Mouse (Mus musculus): ENCODE measurements around the gene Rnf167. TPM values are rescaled to one million over a fixed set of nuclear protein-coding genes. Genes with fewer than 3 reads are reported as not detected.

Gene Rnf167
- polyA plus RNA-seq, 1 experiment from 2014 or later: 111 TPM

GRCm38 (mm10) chr11:70612505-70612904 lies 34.5 kb upstream of the Rnf167 start:
- H3K9ac ChIP-seq (ENCODE audit: low read length): no peak overlapping the region
- no peak overlapping the region for H3K4me3 ChIP-seq (replicated peaks; ENCODE audit: low read length)
- 74% methylated on average over 7 of the region's 7 CpGs for WGBS
- H3K36me3 ChIP-seq (ENCODE audit: control insufficient read depth, insufficient read depth, low read length): peaks cover 23% of the 10 kb centered on the region
- no peaks in the 10 kb centered on the region for H3K27me3 ChIP-seq (ENCODE audit: control insufficient read depth, insufficient read depth, low read length)
- peaks cover 13% of the 10 kb centered on the region for H3K4me1 ChIP-seq (ENCODE audit: control insufficient read depth, insufficient read depth, low read length)
- H3K9me3 ChIP-seq (replicated peaks; ENCODE audit: control insufficient read depth, low read length): no peaks in the 10 kb centered on the region
- no peak overlapping the region for H3K4me2 ChIP-seq (ENCODE audit: low read depth, low read length)
- ATAC-seq (ENCODE audit: insufficient read depth, low FRiP score): no peak
- H3K27ac ChIP-seq (ENCODE audit: low read length): no peak overlapping the region

DNA sequence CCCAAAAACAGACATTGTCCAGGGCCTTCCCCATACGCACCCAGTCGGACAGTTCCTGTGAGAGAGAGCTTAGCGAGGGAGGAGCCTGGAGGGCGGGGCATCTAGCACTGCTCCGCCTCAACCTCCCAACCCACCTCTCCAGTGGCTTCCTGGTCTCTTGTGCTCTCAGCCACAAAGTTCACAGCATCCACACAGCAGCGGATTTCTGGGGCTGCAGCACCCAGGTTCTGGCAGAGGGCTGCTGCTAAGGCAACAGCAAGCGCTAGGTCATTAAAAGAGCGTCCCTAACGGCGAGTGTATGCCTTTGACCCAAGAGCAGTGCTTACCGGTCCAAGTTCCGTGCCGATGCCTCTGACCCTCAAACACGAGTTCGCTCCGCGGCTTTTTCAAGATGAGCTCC lies 32.0 kb upstream of the Rnf167 start:
- H3K4me2 ChIP-seq (ENCODE audit: low read depth, low read length): peak overlapping the region; percentile 94
- ATAC-seq (ENCODE audit: insufficient read depth, low FRiP score): peak; percentile 87
- peak overlapping the region; percentile 69 for H3K9ac ChIP-seq (ENCODE audit: low read length)
- H3K9me3 ChIP-seq (replicated peaks; ENCODE audit: control insufficient read depth, low read length): no peaks in the 10 kb centered on the region
- peaks cover 13% of the 10 kb centered on the region for H3K4me1 ChIP-seq (ENCODE audit: control insufficient read depth, insufficient read depth, low read length)
- H3K36me3 ChIP-seq (ENCODE audit: control insufficient read depth, insufficient read depth, low read length): peaks cover 9% of the 10 kb centered on the region
- H3K27me3 ChIP-seq (ENCODE audit: control insufficient read depth, insufficient read depth, low read length): no peaks in the 10 kb centered on the region
- H3K27ac ChIP-seq (ENCODE audit: low read length): peak overlapping the region; percentile 83
- peak overlapping the region; percentile 51 for H3K4me3 ChIP-seq (replicated peaks; ENCODE audit: low read length)
- 1% methylated on average over 17 of the region's 17 CpGs for WGBS

- Histone ChIP-seq H3K27ac (ENCODE audit: low read length) (peak within 1 kb of the TSS; percentile 83), H3K36me3 (ENCODE audit: control insufficient read depth, insufficient read depth, low read length) (peaks cover 7% of the 10 kb centered on the region; the same call in 1 of the 2 replicates), H3K4me2 (ENCODE audit: low read depth, low read length) (peak within 1 kb of the TSS; percentile 94), H3K9me3 (replicated peaks; ENCODE audit: control insufficient read depth, low read length) (no peaks in the 10 kb centered on the region), H3K4me1 (ENCODE audit: control insufficient read depth, insufficient read depth, low read length) (peaks cover 13% of the 10 kb centered on the region), H3K4me3 (replicated peaks; ENCODE audit: low read length) (peak within 1 kb of the TSS; percentile 51), H3K27me3 (ENCODE audit: control insufficient read depth, insufficient read depth, low read length) (no peaks in the 10 kb centered on the region), H3K9ac (ENCODE audit: low read length) (peak within 1 kb of the TSS; percentile 69)
- ATAC-seq (ENCODE audit: insufficient read depth, low FRiP score): 0 out of 2 replicates have a peak, but pooled peaks have one; percentile 1
- 14% methylated on average over 21 of the region's 21 CpGs for WGBS
Measured at GRCm38 (mm10) chr11:70615516-70616093, 31.4 kb upstream of the Rnf167 start, which contains the start of gene 4930544D05Rik. TSS of gene 4930544D05Rik (plus strand) at chr11:70615848.

DNA sequence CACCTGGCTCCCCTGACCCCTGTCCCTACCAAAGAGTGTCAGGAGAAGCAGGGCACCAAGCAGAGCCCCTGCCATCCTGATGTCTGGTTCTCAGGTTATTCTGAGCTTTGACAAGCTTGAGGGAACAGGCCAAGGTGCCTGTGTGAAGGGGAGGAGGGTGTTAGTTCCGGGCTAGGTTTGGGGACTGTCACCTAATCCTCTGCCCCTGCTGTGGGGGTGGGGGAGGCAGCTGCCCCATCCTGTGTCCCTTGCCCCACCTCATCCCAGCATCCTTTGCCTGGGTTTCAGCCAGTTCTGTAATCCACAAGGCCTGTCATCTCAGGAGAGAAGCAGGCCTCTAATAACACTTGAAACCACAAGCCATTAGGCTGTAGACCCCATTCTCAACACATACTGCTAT lies 27.9 kb upstream of the Rnf167 start, which contains the start of gene Chrne:
Gene Chrne (minus strand): TSS at position 116 of the 400 bp plus-strand sequence.
- ATAC-seq (ENCODE audit: insufficient read depth, low FRiP score): no peak
- 50% methylated on average over 1 of the region's 1 CpGs for WGBS
- H3K4me3 ChIP-seq (replicated peaks; ENCODE audit: low read length): no peak within 1 kb of the TSS

DNA sequence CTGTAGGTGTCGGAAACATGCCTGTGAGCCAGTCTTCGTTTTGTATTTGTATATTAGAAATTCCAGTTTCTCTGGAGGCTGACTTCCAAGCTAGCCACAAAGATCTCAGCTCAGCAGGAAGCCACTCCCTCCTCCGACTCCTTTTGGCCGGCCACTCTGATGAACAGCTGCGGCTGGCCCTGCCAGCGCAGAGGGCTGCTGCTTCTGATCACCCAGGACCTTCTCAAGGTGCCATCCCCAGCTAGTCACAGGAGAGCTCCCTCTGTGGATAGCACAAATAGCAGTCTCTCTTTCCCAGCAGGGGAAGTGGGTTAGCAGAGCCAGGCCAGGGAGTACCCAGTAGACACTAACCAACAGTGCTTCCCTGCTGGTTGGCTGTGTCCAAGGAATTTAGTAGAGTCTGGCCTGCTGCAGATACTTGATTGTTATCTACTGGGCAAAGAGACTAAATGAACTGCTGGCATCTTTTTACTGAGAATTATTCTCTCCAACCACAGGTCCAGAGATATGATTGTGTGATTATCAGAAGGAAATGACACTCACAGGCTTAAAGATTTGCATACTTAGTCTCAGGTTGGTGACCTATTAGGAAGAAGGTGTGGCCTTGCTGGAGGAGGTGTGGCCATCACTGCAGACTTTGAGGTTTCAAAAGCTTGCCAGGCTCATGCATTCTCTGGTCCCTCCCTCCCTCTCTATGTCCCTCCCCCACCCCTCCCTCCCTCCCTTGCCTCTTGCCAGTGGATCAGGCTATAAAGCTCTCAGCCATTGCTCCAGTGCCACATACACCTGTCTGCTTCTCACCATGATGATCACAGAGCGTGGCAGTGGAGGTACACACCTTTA lies 24.8 kb upstream of the Rnf167 start:
- WGBS: 36% methylated on average over 7 of the region's 7 CpGs
- no peak; the same call in 1 of the 2 replicates for ATAC-seq (ENCODE audit: insufficient read depth, low FRiP score)
- Histone ChIP-seq H3K27me3 (ENCODE audit: control insufficient read depth, insufficient read depth, low read length) (no peaks in the 10 kb centered on the region), H3K9ac (ENCODE audit: low read length) (0 out of 2 replicates have a peak overlapping the region, but pooled peaks have one; percentile 36), H3K4me1 (ENCODE audit: control insufficient read depth, insufficient read depth, low read length) (peaks cover 8% of the 10 kb centered on the region; the same call in 1 of the 2 replicates), H3K9me3 (replicated peaks; ENCODE audit: control insufficient read depth, low read length) (no peaks in the 10 kb centered on the region), H3K36me3 (ENCODE audit: control insufficient read depth, insufficient read depth, low read length) (no peaks in the 10 kb centered on the region), H3K4me2 (ENCODE audit: low read depth, low read length) (no peak overlapping the region), H3K4me3 (replicated peaks; ENCODE audit: low read length) (no peak overlapping the region), H3K27ac (ENCODE audit: low read length) (peak overlapping the region; percentile 4; the same call in 1 of the 2 replicates)

More for the DNA sequence above, 27.9 kb upstream of the Rnf167 start, which contains the start of gene Chrne:
- Histone ChIP-seq H3K4me2 (ENCODE audit: low read depth, low read length) (no peak within 1 kb of the TSS), H3K4me1 (ENCODE audit: control insufficient read depth, insufficient read depth, low read length) (peaks cover 22% of the 10 kb centered on the region), H3K9me3 (replicated peaks; ENCODE audit: control insufficient read depth, low read length) (no peaks in the 10 kb centered on the region), H3K27me3 (ENCODE audit: control insufficient read depth, insufficient read depth, low read length) (no peaks in the 10 kb centered on the region), H3K27ac (ENCODE audit: low read length) (no peak within 1 kb of the TSS), H3K9ac (ENCODE audit: low read length) (no peak within 1 kb of the TSS), H3K36me3 (ENCODE audit: control insufficient read depth, insufficient read depth, low read length) (no peaks in the 10 kb centered on the region)

GRCm38 (mm10) chr11:70623053-70623742 lies 23.8 kb upstream of the Rnf167 start:
- ATAC-seq (ENCODE audit: insufficient read depth, low FRiP score): no peak
- Histone ChIP-seq H3K9ac (ENCODE audit: low read length) (no peak overlapping the region), H3K4me3 (replicated peaks; ENCODE audit: low read length) (no peak overlapping the region), H3K4me1 (ENCODE audit: control insufficient read depth, insufficient read depth, low read length) (peaks cover 8% of the 10 kb centered on the region; the same call in 1 of the 2 replicates), H3K9me3 (replicated peaks; ENCODE audit: control insufficient read depth, low read length) (no peaks in the 10 kb centered on the region), H3K27me3 (ENCODE audit: control insufficient read depth, insufficient read depth, low read length) (no peaks in the 10 kb centered on the region), H3K27ac (ENCODE audit: low read length) (no peak overlapping the region), H3K4me2 (ENCODE audit: low read depth, low read length) (no peak overlapping the region), H3K36me3 (ENCODE audit: control insufficient read depth, insufficient read depth, low read length) (no peaks in the 10 kb centered on the region)
- WGBS: 68% methylated on average over 10 of the region's 10 CpGs

- Histone ChIP-seq H3K36me3 (ENCODE audit: control insufficient read depth, insufficient read depth, low read length) (no peaks in the 10 kb centered on the region), H3K9me3 (replicated peaks; ENCODE audit: control insufficient read depth, low read length) (no peaks in the 10 kb centered on the region), H3K4me3 (replicated peaks; ENCODE audit: low read length) (no peak overlapping the region), H3K4me1 (ENCODE audit: control insufficient read depth, insufficient read depth, low read length) (peaks cover 8% of the 10 kb centered on the region; the same call in 1 of the 2 replicates), H3K27me3 (ENCODE audit: control insufficient read depth, insufficient read depth, low read length) (no peaks in the 10 kb centered on the region), H3K9ac (ENCODE audit: low read length) (no peak overlapping the region), H3K27ac (ENCODE audit: low read length) (no peak overlapping the region), H3K4me2 (ENCODE audit: low read depth, low read length) (no peak overlapping the region)
- ATAC-seq (ENCODE audit: insufficient read depth, low FRiP score): no peak
- WGBS: 42% methylated on average over 4 of the region's 4 CpGs
Measured at GRCm38 (mm10) chr11:70625473-70625872, 21.6 kb upstream of the Rnf167 start.

DNA sequence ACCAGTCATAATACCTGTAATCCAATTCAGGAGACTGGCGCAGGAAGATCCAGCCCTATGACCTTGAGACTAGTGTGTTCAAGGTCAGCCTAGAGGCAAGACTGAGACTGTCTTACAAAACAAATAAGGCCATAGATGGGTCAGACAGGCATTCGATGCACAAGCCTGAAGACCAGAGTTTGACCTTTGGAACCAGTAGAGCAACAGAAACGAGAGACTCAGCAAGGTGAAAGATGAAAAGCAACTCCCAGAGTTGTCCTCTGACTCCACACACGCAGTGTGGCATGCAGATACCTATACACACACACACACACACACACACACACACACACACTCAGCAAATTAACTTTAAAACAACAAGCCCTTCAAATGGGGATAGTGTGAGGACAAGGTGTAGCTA lies 20.2 kb upstream of the Rnf167 start:
- Histone ChIP-seq H3K9ac (ENCODE audit: low read length) (no peak overlapping the region), H3K4me2 (ENCODE audit: low read depth, low read length) (no peak overlapping the region), H3K27me3 (ENCODE audit: control insufficient read depth, insufficient read depth, low read length) (no peaks in the 10 kb centered on the region), H3K27ac (ENCODE audit: low read length) (no peak overlapping the region), H3K4me3 (replicated peaks; ENCODE audit: low read length) (no peak overlapping the region), H3K4me1 (ENCODE audit: control insufficient read depth, insufficient read depth, low read length) (0 out of 2 replicates have a peak, but pooled peaks cover 5% of the 10 kb centered on the region), H3K9me3 (replicated peaks; ENCODE audit: control insufficient read depth, low read length) (no peaks in the 10 kb centered on the region), H3K36me3 (ENCODE audit: control insufficient read depth, insufficient read depth, low read length) (no peaks in the 10 kb centered on the region)
- 55% methylated on average over 4 of the region's 4 CpGs for WGBS
- no peak for ATAC-seq (ENCODE audit: insufficient read depth, low FRiP score)
